Mouse (Mus musculus) testis, adult 2 months (tissue): ENCODE data around the gene Emp1.

Source experiments
- CTCF ChIP-seq: fragments of 200-500 bp; IDR thresholded peaks from 2 replicates; pipeline ENCODE4 v1.5.1; 2012; ENCODE audit warnings: low read depth, mild to moderate bottlenecking, inconsistent platforms, low read length, moderate library complexity; ENCODE audit not compliant: control insufficient read depth, insufficient read depth, insufficient replicate concordance
- POLR2A ChIP-seq: fragments of 200-500 bp; IDR thresholded peaks from 2 replicates; pipeline ENCODE4 v1.6.1; 2012; ENCODE audit warnings: low read depth, mild to moderate bottlenecking, inconsistent platforms, low read length, moderate library complexity; ENCODE audit not compliant: control insufficient read depth

DNA sequence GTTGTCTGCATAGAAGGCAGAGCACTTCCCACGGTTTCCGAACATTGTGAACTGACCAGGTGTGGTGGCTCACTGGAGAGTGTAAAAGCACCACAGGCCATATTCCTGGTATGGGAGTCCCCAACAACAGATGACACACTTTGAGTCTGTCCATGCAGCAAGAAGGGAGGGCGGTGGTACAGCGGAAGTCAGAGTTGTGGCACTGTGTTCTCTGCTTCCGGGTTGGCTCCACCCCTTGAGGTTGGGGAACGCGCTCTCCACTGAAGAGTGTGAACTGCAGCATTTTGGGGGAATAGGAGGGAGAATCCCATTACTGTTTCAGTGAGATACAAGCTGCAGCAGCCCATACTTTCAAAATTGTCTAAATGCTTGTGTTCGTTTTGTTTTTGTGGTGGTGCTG lies 11.0 kb downstream of the Emp1 start:
- TF ChIP-seq CTCF (no peak), POLR2A (no peak)
